Mouse (Mus musculus) layer of hippocampus, postnatal 36 days (tissue): ENCODE data around the gene Plekha7. TPM values are rescaled to one million over a fixed set of nuclear protein-coding genes. Genes with fewer than 3 reads are reported as not detected.
A peak's percentile ranks its signal among the peaks of the same experiment; 100 is the strongest.
"Not testable (repeated sequence)": the region's sequence is repeated elsewhere in the genome, so short reads cannot be mapped to it uniquely, and the experiment has no call there.

Experiments used
- DNase-seq, 2 experiments: peaks; one replicate each; pipeline ENCODE4 v3.0.0; 2022
- total RNA-seq, 2 experiments: library from RNA; stranded (reverse); gene quantifications; 2 replicates each; pipeline ENCODE4 v1.2.3; 2021

Gene Plekha7
- total RNA-seq, 2 experiments from 2014 or later, result 16.3 to 20.5 TPM

GRCm38 (mm10) chr7:116127052-116127451 lies 181.1 kb downstream of the Plekha7 start:
- DNase-seq, result no peak

DNA sequence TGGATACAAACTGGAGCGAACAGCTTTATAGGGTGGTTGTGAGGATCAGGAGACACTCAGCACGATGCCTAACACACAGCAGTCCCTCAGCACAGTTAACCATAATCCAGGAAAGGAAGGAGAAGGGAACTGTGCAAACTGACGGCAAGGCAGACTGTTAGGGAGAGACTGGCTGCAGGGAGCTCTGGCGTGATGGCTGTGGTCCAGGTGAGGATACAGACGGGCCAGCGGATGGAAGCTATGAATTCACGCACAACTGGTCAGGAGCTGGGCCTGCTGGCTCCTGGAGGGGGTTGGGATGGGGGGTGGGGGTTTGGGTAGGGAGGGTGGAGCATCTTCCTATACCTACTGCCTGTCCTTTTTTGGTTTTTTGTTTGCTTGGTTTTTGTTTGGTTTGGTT lies 182.5 kb downstream of the Plekha7 start:
- no peak for DNase-seq

- DNase-seq, result no peak
Observed at GRCm38 (mm10) chr7:116124057-116124456, 184.1 kb downstream of the Plekha7 start.

- no peak for DNase-seq
Observed at GRCm38 (mm10) chr7:116123597-116123985, 184.6 kb downstream of the Plekha7 start.

GRCm38 (mm10) chr7:116122981-116123596 lies 185.1 kb downstream of the Plekha7 start:
- DNase-seq, result no peak

- no peak for DNase-seq
Observed at GRCm38 (mm10) chr7:116121202-116121601, 187.0 kb downstream of the Plekha7 start.

GRCm38 (mm10) chr7:116120737-116121136 lies 187.4 kb downstream of the Plekha7 start:
- no peak for DNase-seq

- DNase-seq, result no peak
Observed at GRCm38 (mm10) chr7:116119306-116119857, 188.8 kb downstream of the Plekha7 start.

DNA sequence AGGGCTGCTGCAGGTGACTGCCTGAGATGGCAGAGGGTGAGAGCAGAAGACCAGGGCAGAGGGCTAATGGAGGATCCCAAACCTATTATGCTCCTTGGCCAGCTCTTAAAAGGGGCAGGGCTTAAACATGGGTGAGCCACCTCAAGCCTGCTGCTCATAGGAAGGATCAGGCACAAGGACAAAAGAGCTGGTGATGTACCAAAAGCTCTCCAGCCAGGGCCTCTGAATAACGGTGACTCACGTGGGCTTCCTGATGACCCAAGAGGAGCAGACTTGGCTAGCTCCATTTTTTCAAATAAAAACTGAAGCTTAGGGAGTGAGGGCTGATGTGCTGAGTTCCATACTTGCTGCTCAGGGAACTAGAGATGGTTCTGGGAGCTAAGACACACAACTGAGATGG lies 192.2 kb downstream of the Plekha7 start:
- DNase-seq, result no peak

GRCm38 (mm10) chr7:116115216-116115930 lies 192.8 kb downstream of the Plekha7 start:
- DNase-seq, result no peak

GRCm38 (mm10) chr7:116111546-116111945 lies 196.6 kb downstream of the Plekha7 start:
- no peak for DNase-seq

- no peak for DNase-seq
Observed at GRCm38 (mm10) chr7:116110661-116111060, 197.5 kb downstream of the Plekha7 start.

DNA sequence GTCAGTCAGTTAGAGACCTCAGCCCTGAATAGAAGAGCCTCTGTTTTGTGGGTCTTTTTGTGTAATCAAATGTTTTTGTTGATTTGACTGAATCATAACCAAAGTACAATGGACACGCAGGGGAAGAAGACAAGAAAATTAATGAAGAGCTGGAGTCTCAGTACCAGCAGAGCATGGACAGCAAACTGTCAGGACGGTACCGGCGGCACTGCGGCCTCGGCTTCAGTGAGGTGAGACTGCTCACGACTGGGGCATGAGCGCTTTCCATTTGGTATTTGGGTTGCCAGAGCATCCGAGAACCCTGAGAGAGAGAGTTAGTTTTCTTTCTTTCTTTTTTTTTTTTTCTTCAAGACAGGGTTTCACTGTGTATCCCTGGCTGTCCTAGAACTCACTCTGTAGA lies 205.1 kb downstream of the Plekha7 start:
- DNase-seq, result no peak

DNA sequence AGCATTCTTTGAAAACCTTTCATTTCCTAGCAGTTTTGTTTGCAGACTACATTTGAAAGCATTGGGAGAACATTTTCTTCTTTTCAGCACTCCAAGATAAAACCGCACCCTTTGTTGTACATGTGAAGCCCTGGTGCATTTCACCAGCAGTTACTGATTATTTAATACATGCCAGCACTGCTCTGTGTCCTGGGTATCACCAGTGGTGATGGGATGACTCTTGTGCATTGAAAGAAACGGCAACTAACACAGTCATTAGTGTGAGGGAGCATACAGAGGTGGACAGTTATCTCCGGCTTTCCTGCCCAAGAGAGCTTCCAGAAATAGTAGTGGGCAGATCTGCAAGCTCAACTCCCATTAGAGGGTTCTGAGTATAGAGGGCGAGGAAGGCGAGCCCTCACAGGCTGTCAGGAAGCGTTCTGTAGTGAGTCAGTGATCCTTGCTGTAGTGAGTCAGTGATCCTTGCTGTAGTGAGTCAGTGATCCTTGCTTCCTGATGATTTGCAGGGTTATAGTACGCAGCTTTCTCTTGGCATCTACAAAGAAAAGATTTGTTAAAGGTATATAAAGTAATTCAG lies 208.1 kb downstream of the Plekha7 start:
- DNase-seq, result no peak

GRCm38 (mm10) chr7:116093466-116093850 lies 214.7 kb downstream of the Plekha7 start:
- DNase-seq, result no peak

DNA sequence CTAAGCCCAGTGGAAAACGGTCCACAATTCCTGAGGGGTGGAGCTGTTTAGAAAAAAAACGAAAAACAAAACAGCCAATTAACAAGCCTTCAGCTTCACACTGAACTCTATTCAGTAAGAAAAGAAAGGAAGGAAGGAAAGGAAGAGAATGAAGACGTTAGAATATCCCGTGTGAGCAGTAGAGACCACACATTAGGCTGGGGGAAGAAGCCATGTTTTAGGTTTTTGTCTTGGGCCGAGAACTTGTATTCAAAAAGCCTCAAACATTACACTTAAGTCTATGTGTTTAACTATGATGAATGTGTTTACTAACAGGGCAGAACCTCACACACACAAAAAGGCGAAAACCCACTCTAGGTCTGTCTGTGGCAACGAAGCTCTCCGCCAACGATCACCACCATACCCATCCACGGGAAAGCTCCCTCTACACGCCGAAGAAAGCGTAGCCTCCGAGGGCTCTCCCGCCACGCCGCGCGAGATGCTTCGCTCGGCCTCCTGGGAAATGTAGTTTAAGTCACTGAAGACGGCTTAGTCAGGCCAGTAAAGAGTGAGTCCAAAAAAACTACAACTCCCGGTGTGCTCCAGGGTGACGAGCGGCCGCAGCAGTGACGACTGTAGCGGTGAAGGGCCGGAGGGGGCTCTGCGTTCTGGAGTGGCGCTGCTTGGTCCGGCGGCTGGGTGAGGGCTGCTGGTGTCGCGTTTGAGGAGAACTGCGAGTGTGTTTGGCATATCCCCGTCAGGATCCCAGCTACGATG lies 215.3 kb downstream of the Plekha7 start:
- peak; percentile 95 for DNase-seq

GRCm38 (mm10) chr7:116084366-116084765 lies 223.8 kb downstream of the Plekha7 start, which contains the start of gene Gm4353:
TSS of gene Gm4353 (minus strand) at chr7:116084635.
- not testable (repeated sequence) for DNase-seq

Other genes starting within 250 kb of the Plekha7 start
- 1 to 10 TPM; 2.6 to 4.7 TPM for gene Gm4353, start 223.7 kb downstream of the Plekha7 start, total RNA-seq
- gene Rps13, start 25.8 kb upstream of the Plekha7 start, total RNA-seq, result 100 to 1,000 TPM; 223 to 244 TPM
- gene Pik3c2a, start 135.1 kb upstream of the Plekha7 start, total RNA-seq, result 10 to 100 TPM; 28.5 to 30.0 TPM
- gene Nucb2, start 196.0 kb upstream of the Plekha7 start, total RNA-seq, result 10 to 100 TPM; 25.4 to 25.6 TPM